Mouse (Mus musculus) midbrain, embryonic 13.5 days (tissue): ENCODE measurements around the gene Tmem165. TPM values are rescaled to one million over a fixed set of nuclear protein-coding genes. Genes with fewer than 3 reads are reported as not detected.

Source experiments
- ATAC-seq: fragments of 200-750 bp; cut with Nextera tagmentation; 2 replicates; pipeline ENCODE4 v1.8.0; 2017; ENCODE audit warnings: mild to moderate bottlenecking, moderate TSS enrichment, moderate library complexity
- H3K27ac ChIP-seq: fragments of 300-500 bp; sonication (generic); 2 replicates; pipeline ENCODE4 v1.5.1; 2015; ENCODE audit warnings: inconsistent platforms, mild to moderate bottlenecking, moderate library complexity
- H3K27me3 ChIP-seq: fragments of 300-500 bp; sonication (generic); 2 replicates; pipeline ENCODE4 v1.6.1; 2015; ENCODE audit warnings: mild to moderate bottlenecking, inconsistent platforms
- H3K36me3 ChIP-seq: fragments of 300-500 bp; sonication (generic); 2 replicates; pipeline ENCODE4 v1.6.1; 2015; ENCODE audit warnings: mild to moderate bottlenecking, inconsistent platforms
- H3K4me1 ChIP-seq: fragments of 300-500 bp; sonication (generic); replicated peaks from 2 replicates; pipeline ENCODE4 v1.6.1; 2015; ENCODE audit warnings: inconsistent platforms
- H3K4me2 ChIP-seq: fragments of 300-500 bp; sonication (generic); replicated peaks from 2 replicates; pipeline ENCODE4 v1.6.1; 2015; ENCODE audit warnings: moderate library complexity, mild to moderate bottlenecking, inconsistent platforms
- H3K4me3 ChIP-seq: fragments of 300-500 bp; sonication (generic); replicated peaks from 2 replicates; pipeline ENCODE4 v1.5.1; 2015; ENCODE audit warnings: mild to moderate bottlenecking, inconsistent platforms
- H3K9ac ChIP-seq: fragments of 300-500 bp; sonication (generic); replicated peaks from 2 replicates; pipeline ENCODE4 v1.6.1; 2015; ENCODE audit warnings: mild to moderate bottlenecking, inconsistent platforms
- H3K9me3 ChIP-seq: fragments of 300-500 bp; sonication (generic); 2 replicates; pipeline ENCODE4 v1.6.1; 2016; ENCODE audit warnings: mild to moderate bottlenecking, inconsistent platforms
- WGBS: fragments of 180-500 bp; shearing (Covaris S2); methylation state at CpG from one replicate; pipeline ENCODE4 v1.1.7; 2015; 5-methylcytosine and 5-hydroxymethylcytosine counted together
- polyA plus RNA-seq: library from polyadenylated mRNA; unstranded; fragments of >200 nt; fragmentation: Nextera tagmentation; extraction: Ambion mirVana; gene quantifications from 2 replicates; pipeline ENCODE4 v1.2.1, GENCODE M21; 2015

The Tmem165 gene
- polyA plus RNA-seq, 1 experiment from 2014 or later: 56.2 TPM

DNA sequence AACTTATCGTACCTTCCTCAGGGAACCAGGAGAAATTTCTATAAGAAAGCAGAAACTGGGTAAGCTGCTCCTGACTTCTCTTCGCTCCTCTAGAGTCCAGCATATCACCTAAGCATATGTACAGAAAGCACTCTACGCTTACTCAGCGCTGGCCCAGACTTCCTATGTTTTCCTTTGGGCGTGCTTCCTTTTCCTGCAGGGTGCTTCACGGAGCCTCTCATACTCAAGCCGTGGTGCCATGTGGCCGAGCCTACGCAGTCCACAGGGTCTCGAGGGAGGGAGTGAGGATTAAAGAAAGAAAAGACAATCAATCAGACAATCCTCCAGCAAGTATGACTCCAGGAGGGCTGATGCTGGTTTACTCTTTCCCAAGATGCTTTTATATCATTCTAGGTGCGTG is 6.8 kb upstream of the Tmem165 start:
- WGBS: 74% methylated on average over 11 of the region's 11 CpGs
- Histone ChIP-seq H3K4me1 (no peaks in the 10 kb centered on the region), H3K36me3 (no peaks in the 10 kb centered on the region), H3K27ac (no peak overlapping the region), H3K4me3 (no peak overlapping the region), H3K9me3 (no peaks in the 10 kb centered on the region), H3K9ac (no peak overlapping the region), H3K4me2 (no peak overlapping the region), H3K27me3 (no peaks in the 10 kb centered on the region)
- ATAC-seq: no peak

DNA sequence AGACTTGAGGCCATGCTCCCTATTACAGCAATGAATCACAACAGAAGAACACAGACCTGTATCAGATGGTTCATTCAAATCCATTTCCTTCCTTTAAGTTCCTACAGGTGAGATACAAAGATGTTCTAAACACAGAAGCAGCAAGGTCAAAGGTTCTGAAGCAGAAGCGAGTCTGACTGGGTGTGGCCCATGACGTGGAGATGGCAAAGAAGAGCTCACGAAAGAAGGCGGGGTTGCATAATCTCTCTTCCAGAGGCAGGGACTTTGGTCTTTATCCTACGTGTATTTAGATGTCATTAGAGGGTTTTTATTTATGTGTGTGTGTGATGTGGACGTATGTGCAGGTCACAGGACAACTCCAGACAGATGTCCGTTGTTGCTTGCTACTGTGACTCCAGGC is 6.0 kb upstream of the Tmem165 start:
- Histone ChIP-seq H3K4me1 (no peaks in the 10 kb centered on the region), H3K27me3 (peaks cover 4% of the 10 kb centered on the region), H3K9me3 (no peaks in the 10 kb centered on the region), H3K9ac (no peak overlapping the region), H3K4me3 (no peak overlapping the region), H3K4me2 (no peak overlapping the region), H3K36me3 (no peaks in the 10 kb centered on the region), H3K27ac (no peak overlapping the region)
- ATAC-seq: no peak
- WGBS: 86% methylated on average over 7 of the region's 7 CpGs

DNA sequence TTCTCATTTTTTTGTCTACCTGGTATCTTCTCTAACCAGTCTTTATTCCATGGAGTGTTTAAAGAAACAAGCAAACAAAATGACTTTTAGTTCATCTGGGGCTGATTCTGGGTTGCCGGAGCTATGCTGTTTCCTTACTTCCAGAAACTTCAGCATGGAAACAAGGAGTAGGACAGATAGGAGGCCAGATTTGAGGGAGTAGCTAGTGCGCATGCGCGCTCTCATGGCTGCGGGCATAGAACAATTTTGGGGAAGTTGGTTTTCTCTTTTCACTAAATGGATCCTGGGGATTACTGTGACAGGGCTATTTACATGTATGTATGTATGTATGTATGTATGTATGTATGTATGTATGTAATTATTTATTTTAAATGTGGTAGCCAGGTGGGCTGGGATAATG is 4.5 kb upstream of the Tmem165 start:
- no peak overlapping the region for H3K4me3 ChIP-seq
- no peak overlapping the region for H3K9ac ChIP-seq
- no peaks in the 10 kb centered on the region for H3K4me1 ChIP-seq
- ATAC-seq: no peak
- WGBS: 97% methylated on average over 5 of the region's 5 CpGs
- no peak overlapping the region for H3K4me2 ChIP-seq
- H3K9me3 ChIP-seq: no peaks in the 10 kb centered on the region
- no peak overlapping the region for H3K27ac ChIP-seq
- H3K27me3 ChIP-seq: peaks cover 4% of the 10 kb centered on the region
- H3K36me3 ChIP-seq: no peaks in the 10 kb centered on the region

DNA sequence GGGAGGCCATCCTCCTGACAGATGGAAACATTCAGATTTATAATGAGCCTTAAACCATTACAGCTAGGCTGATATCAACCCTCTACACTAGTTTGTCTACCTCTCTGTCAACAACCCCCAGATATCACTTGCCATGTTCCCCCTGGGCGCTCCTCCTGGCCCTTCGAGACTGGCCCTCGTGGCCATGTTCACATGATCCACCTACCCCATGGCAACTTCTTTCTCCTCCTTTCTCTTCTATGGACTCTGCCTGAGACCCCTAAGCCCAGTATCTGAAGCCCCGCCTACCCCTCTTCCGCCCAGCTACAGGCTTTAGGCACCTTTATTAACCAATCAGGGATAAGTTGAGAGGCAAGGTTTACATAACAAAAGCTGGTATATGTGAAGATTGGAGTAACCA is 3.9 kb upstream of the Tmem165 start:
- ATAC-seq: no peak
- peaks cover 3% of the 10 kb centered on the region for H3K4me1 ChIP-seq
- no peak overlapping the region for H3K27ac ChIP-seq
- H3K4me3 ChIP-seq: no peak overlapping the region
- H3K4me2 ChIP-seq: no peak overlapping the region
- 86% methylated on average over 5 of the region's 5 CpGs for WGBS
- no peaks in the 10 kb centered on the region for H3K9me3 ChIP-seq
- peaks cover 4% of the 10 kb centered on the region for H3K27me3 ChIP-seq
- H3K36me3 ChIP-seq: no peaks in the 10 kb centered on the region
- H3K9ac ChIP-seq: no peak overlapping the region

DNA sequence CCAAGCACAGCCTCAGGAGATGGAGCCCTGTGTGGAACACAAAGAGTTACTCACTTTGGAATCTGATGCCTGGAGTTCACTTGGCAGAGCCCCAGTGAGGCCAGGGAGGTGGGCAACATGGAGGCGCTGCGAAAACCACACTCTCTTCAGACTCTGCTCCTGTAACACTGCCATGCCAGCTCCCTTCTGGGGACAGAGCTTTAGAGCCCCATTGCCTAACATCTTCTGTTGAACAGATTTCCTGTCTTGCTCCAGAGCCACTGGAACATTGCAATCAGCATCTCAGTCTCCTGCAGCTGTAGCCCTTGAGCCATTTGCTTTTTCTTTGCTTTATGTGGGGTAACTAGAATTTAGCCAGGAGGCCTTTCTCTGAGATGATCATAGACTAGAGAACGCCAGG is 1.4 kb upstream of the Tmem165 start:
- H3K4me2 ChIP-seq: no peak overlapping the region
- H3K9ac ChIP-seq: no peak overlapping the region
- H3K4me3 ChIP-seq: no peak overlapping the region
- no peaks in the 10 kb centered on the region for H3K36me3 ChIP-seq
- H3K27me3 ChIP-seq: peaks cover 4% of the 10 kb centered on the region
- ATAC-seq: no peak
- 75% methylated on average over 3 of the region's 3 CpGs for WGBS
- no peak overlapping the region for H3K27ac ChIP-seq
- H3K9me3 ChIP-seq: no peaks in the 10 kb centered on the region
- H3K4me1 ChIP-seq: peaks cover 19% of the 10 kb centered on the region

DNA sequence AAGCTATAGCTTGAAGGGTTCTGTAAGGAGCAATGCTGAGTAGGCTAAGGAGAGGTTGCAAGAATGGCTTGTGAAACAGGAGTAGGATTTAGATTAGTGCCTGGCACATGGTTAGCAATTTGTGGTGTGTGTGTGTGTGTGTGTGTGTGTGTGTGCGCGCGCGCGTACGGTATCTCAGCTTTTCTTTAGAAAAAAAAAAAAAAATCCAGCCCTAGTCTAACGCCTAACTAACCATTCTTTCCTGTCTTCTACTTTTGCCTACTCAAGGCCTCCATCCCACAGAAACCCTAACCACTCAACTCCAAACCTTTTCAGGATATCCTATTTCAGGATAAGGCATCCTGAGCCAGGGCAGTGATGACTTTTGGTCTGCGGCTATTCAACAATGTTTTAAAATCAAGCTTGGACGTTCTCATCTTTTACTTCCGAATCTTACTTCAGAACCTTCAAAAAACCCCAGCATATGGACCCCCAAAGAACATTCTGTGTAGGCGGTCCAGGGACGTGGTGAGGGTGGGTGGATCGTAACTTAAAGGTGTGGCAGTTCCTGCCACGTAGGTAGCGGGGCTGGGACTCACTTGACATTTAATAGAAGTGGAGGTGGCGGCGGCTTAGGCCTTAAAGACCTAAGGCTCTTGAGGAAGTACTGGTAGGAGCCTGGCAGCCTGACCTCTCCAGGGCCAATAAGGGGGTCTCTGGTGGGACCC is 484 bp upstream of the Tmem165 start:
- Histone ChIP-seq H3K4me3 (peak overlapping the region; percentile 67), H3K4me1 (peaks cover 26% of the 10 kb centered on the region), H3K9ac (peak overlapping the region; percentile 60; the same call in 1 of the 2 replicates), H3K36me3 (no peaks in the 10 kb centered on the region), H3K4me2 (peak overlapping the region; percentile 80), H3K27ac (no peak overlapping the region), H3K9me3 (no peaks in the 10 kb centered on the region), H3K27me3 (peaks cover 4% of the 10 kb centered on the region)
- 39% methylated on average over 17 of the region's 17 CpGs for WGBS
- ATAC-seq: no peak

DNA sequence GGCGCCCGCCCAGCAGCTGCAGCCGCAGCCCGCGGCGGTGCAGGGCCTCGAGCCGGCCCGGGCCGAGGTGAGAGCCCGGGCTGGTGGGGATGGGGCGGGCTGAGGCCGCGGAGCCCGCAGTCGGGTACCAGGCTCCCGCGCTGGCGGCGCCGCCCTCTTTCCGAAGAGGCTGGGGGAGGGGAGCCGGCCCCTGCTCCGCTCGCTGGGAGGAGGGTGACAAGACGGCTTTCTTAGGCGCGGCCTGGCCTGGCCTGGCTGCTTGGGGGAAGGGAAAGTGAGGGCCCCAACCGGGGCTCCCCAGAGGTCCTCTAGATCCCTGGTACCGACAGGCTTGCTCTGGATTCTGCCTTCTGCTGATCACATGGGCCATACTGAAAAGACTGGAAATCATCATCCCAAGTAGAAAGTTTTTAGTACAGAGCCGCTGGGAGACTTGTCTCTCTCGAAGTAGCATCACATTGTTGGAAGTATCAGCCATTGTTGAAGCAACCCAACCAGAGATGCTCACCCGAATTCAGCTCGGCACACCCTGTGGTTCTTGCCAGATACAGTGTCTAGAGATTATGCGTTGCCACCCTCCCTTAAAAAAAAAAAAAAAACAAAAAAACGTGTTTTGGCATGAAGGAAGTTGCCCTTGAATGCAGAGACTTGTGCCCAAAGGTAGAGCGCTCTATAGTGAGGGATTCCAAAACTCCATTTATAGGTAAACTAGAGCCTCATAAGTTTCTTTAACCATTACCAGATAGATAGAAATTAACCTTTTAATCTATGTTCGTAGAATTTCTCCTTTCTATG is 803 bp downstream of the Tmem165 start:
- H3K9ac ChIP-seq: peak overlapping the region; percentile 88
- peak; percentile 92 for ATAC-seq
- WGBS: 5% methylated on average over 32 of the region's 38 CpGs
- H3K27me3 ChIP-seq: peaks cover 4% of the 10 kb centered on the region
- H3K4me3 ChIP-seq: peak overlapping the region; percentile 67
- peak overlapping the region; percentile 80 for H3K4me2 ChIP-seq
- H3K36me3 ChIP-seq: no peaks in the 10 kb centered on the region
- peak overlapping the region; percentile 93 for H3K27ac ChIP-seq
- peaks cover 29% of the 10 kb centered on the region for H3K4me1 ChIP-seq
- no peaks in the 10 kb centered on the region for H3K9me3 ChIP-seq

DNA sequence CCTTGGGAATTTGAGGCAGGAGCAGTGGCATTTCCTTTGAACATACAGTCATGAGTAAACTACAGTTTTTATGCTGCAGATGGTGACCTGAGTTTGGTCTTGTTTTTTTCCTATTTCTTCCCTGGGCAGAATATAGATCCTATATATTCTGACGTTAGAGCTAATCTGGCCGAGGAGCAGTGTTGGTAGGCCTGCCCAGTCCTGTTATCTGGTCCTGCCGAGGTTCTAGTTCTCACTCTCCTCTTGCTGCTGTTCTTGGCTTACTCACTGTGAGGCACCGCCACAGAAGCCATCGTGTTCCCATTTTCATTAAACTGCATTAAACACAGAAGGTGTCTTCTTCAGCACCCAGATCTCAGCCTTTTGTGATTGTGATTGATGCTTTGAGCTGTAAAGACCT is 4.2 kb downstream of the Tmem165 start:
- Histone ChIP-seq H3K36me3 (no peaks in the 10 kb centered on the region), H3K27ac (no peak overlapping the region), H3K27me3 (no peaks in the 10 kb centered on the region), H3K4me2 (no peak overlapping the region), H3K4me3 (no peak overlapping the region), H3K4me1 (peaks cover 33% of the 10 kb centered on the region), H3K9ac (no peak overlapping the region), H3K9me3 (no peaks in the 10 kb centered on the region)
- 89% methylated on average over 5 of the region's 5 CpGs for WGBS
- ATAC-seq: no peak

DNA sequence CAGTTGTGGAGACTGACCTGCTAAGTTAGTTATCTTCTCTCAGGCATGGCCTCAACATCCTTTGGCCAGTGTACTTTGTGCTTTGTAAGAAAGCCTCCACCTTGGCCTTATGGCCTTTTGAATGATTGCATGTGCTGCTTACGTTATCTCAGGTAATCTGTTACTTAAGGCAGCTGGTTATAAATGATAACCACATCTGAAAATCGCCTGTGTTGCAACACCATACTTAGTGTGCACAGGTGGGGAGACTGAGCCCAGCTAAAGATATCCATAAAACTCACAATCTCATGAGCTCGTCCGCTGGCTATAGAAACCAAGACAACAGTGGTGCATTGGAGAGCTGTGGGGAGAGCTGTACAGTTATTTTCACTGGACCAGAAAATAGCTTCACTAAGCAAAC is 6.9 kb downstream of the Tmem165 start:
- H3K4me3 ChIP-seq: no peak overlapping the region
- H3K4me1 ChIP-seq: peaks cover 22% of the 10 kb centered on the region
- 91% methylated on average over 4 of the region's 4 CpGs for WGBS
- H3K4me2 ChIP-seq: no peak overlapping the region
- peaks cover 4% of the 10 kb centered on the region; the same call in 1 of the 2 replicates for H3K36me3 ChIP-seq
- ATAC-seq: no peak
- no peaks in the 10 kb centered on the region for H3K27me3 ChIP-seq
- H3K9ac ChIP-seq: no peak overlapping the region
- no peak overlapping the region for H3K27ac ChIP-seq
- no peaks in the 10 kb centered on the region for H3K9me3 ChIP-seq

DNA sequence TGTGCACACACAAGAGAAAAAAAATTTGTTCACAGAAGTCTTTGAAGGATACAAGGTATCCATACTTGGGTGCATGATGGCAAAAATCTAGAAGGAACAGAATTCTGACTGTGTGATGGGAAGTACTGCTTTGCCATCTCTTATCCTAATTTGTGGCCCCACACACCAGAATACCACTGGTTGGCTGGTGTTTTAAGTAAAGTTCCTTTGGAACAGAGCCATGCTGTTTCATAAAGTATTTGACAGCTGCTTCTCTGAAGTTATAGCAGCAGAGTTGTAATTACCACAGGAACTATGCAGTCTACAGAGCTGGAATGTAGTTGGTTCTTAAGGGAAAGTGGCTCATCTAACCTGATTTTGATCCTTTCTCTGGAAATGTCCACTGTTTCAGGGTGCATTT is 9.4 kb downstream of the Tmem165 start:
- H3K27me3 ChIP-seq: no peaks in the 10 kb centered on the region
- peaks cover 7% of the 10 kb centered on the region; the same call in 1 of the 2 replicates for H3K4me1 ChIP-seq
- H3K36me3 ChIP-seq: peaks cover 10% of the 10 kb centered on the region; the same call in 1 of the 2 replicates
- H3K9ac ChIP-seq: no peak overlapping the region
- no peak overlapping the region for H3K4me2 ChIP-seq
- no peaks in the 10 kb centered on the region for H3K9me3 ChIP-seq
- no peak for ATAC-seq
- no peak overlapping the region for H3K27ac ChIP-seq
- H3K4me3 ChIP-seq: no peak overlapping the region

DNA sequence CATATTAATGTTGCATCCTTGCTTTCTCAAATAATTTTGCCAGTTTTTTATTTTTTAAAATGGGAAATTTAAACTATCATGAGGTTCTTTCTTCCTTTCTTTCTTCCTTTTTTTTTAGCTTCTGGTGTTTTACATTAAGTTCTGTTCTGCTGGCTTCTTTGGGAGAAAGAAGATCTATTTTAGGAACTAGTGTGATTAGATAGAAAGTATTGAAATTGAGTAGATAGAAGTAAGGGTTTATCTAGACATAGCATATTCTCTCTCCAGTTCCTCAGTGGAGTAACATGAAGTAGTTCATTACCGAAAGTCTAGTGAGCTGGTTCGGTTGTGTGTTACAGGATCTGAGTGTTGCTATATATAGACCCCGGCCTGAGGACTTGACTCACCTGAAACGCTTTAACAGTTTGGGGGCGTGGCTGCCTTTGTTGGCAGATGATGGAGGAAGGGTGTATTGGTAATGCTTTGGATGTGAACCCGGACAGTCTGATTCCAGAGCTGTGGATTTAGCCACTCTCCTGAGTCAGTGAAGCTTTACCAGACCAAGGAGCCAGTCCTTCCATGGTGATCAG is 10.8 kb downstream of the Tmem165 start:
- H3K9ac ChIP-seq: no peak overlapping the region
- 0 out of 2 replicates have a peak, but pooled peaks cover 4% of the 10 kb centered on the region for H3K4me1 ChIP-seq
- ATAC-seq: no peak
- no peak overlapping the region for H3K4me3 ChIP-seq
- no peaks in the 10 kb centered on the region for H3K27me3 ChIP-seq
- H3K36me3 ChIP-seq: peaks cover 13% of the 10 kb centered on the region; the same call in 1 of the 2 replicates
- H3K9me3 ChIP-seq: no peaks in the 10 kb centered on the region
- H3K4me2 ChIP-seq: no peak overlapping the region
- 91% methylated on average over 6 of the region's 6 CpGs for whole genome bisulfite sequencing
- H3K27ac ChIP-seq: no peak overlapping the region

DNA sequence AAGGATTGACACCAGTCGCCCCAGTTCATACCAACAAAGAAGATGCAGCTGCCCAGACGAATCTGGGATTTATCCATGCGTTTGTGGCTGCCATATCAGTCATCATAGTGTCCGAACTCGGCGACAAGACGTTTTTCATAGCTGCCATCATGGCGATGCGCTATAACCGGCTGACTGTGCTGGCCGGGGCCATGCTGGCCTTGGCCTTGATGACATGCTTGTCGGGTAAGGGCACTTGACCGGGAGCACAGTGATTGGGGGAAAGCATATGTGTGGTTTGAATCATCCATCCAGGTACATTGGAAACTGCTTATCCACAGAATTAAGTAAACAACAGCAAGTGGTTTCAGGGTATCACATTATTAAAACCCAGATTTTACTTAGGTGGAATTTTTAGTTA is 15.7 kb downstream of the Tmem165 start:
- no peak for ATAC-seq
- Histone ChIP-seq H3K27ac (no peak overlapping the region), H3K4me3 (no peak overlapping the region), H3K4me1 (no peaks in the 10 kb centered on the region), H3K9me3 (no peaks in the 10 kb centered on the region), H3K36me3 (peaks cover 49% of the 10 kb centered on the region), H3K27me3 (no peaks in the 10 kb centered on the region), H3K9ac (no peak overlapping the region), H3K4me2 (no peak overlapping the region)
- 96% methylated on average over 13 of the region's 13 CpGs for WGBS
